In the genomic region with DNA sequence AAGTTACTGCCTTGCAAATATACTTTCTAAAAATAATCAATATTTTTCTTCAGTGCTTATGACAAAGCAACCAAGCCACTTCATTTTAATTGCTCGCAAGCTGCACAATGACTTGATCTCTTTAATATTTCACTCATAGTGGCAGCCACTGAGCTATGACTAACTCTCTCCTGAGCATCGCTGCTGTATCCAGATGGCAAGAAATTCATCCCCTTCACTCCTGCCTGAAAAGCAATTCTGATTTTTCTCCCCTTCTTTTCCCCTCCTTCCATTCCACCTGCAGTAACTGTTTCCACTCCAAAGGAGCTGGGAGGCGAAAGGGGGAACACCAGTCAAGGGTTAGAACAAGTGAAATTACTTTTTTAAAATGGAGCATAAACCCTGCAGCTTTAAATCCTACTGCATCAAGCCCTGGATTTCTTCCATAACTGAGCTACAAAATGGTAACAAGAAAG, we compare ENCODE assay signal across 9 mouse cellular contexts. TPM values are rescaled to one million over a fixed set of nuclear protein-coding genes. Genes with fewer than 3 reads are reported as not detected.
DNase-seq lines count a peak whose midpoint lies in the region; ATAC-seq and TF ChIP-seq lines count a peak whose summit lies in the region.
"Had no signal": no experiment of that assay in that cellular context is flagged by ENCODE, and none has a peak within 500 bp of the region (broad histone marks: within the 10 kb centered on the region; RNA-seq: fewer than 3 reads in every experiment).

No protein-coding gene starts in this region.

- H3K4me1 ChIP-seq in heart, embryonic 13.5 days = peaks cover 18% of the 10 kb centered on the region
- H3K4me1 ChIP-seq in spleen, adult 2 months (ENCODE audit: control insufficient read depth, insufficient read depth, insufficient read length) = peaks cover 6% of the 10 kb centered on the region
- H3K4me1 ChIP-seq in limb, embryonic 15.5 days = peaks cover 13% of the 10 kb centered on the region

- H3K9ac ChIP-seq in heart, embryonic 13.5 days = peak overlapping the region; percentile 91
- H3K9ac ChIP-seq in limb, embryonic 15.5 days = no peak overlapping the region

- H3K27me3 ChIP-seq in heart, embryonic 13.5 days (replicated peaks) = peaks cover 33% of the 10 kb centered on the region
- H3K27me3 ChIP-seq in spleen, adult 2 months (ENCODE audit: control insufficient read depth, insufficient read depth, low read length) = peaks cover 4% of the 10 kb centered on the region
- peaks cover 33% of the 10 kb centered on the region for H3K27me3 ChIP-seq in limb, embryonic 15.5 days

- ATAC-seq in heart, embryonic 13.5 days (ENCODE audit: extremely low read depth, insufficient number of reproducible peaks, low FRiP score, low TSS enrichment) = no peak
- ATAC-seq in limb, embryonic 15.5 days (ENCODE audit: insufficient number of reproducible peaks, low FRiP score, low TSS enrichment, low read depth) = no peak
- no peak for ATAC-seq in granulocyte monocyte progenitor cell, adult 5-6 weeks (replicated peaks; ENCODE audit: poor library complexity, severe bottlenecking)

- H3K9me3 ChIP-seq in heart, embryonic 13.5 days = no peaks in the 10 kb centered on the region
- H3K9me3 ChIP-seq in limb, embryonic 15.5 days = no peaks in the 10 kb centered on the region
- H3K9me3 ChIP-seq: G1E had no signal

- TF ChIP-seq CTCF in spleen, adult 2 months (IDR thresholded peaks at IDR 0.05; ENCODE audit: extremely low read depth, insufficient read depth, insufficient read length, insufficient replicate concordance) = no peak

- H3K4me2 ChIP-seq in heart, embryonic 13.5 days = peak overlapping the region; percentile 89
- H3K4me2 ChIP-seq in limb, embryonic 15.5 days = peak overlapping the region; percentile 97

- 69% methylated on average over 3 of the region's 3 CpGs for WGBS in heart, embryonic 13.5 days
- 55% methylated on average over 3 of the region's 3 CpGs for whole genome bisulfite sequencing in spleen, adult 2 months
- 54% methylated on average over 3 of the region's 3 CpGs for WGBS in limb, embryonic 15.5 days

- no peak for DNase-seq in heart, postnatal 10 days
- no peak for DNase-seq in spleen, adult 2 months (ENCODE audit: low read depth in 1 of 2, low spot score in 2 of 2)
- no peak for DNase-seq in spleen, postnatal 10 days (ENCODE audit: low spot score in 2 of 2)
- no peak for DNase-seq in right cerebral cortex, postnatal 10 days (ENCODE audit: low spot score in 2 of 2)
- no peak for DNase-seq in kidney, adult 18-20 months

- TF ChIP-seq POLR2A in spleen, adult 2 months (IDR thresholded peaks at IDR 0.05; ENCODE audit: low read depth, low read length) = no peak

- peak overlapping the region; percentile 79 for H3K4me3 ChIP-seq in heart, embryonic 13.5 days
- H3K4me3 ChIP-seq in spleen, adult 2 months (ENCODE audit: extremely low read depth, insufficient read depth, insufficient read length) = peak overlapping the region; percentile 69; the same call in 1 of the 2 replicates
- peak overlapping the region; percentile 50 for H3K4me3 ChIP-seq in limb, embryonic 15.5 days

- peak overlapping the region; percentile 68; the same call in 1 of the 2 replicates for H3K27ac ChIP-seq in heart, embryonic 13.5 days (replicated peaks)
- no peak overlapping the region for H3K27ac ChIP-seq in spleen, adult 2 months (ENCODE audit: insufficient read depth, low read length)
- no peak overlapping the region for H3K27ac ChIP-seq in limb, embryonic 15.5 days

- no peaks in the 10 kb centered on the region for H3K36me3 ChIP-seq in heart, embryonic 13.5 days
- H3K36me3 ChIP-seq in spleen, adult 2 months (ENCODE audit: control insufficient read depth, insufficient read depth, low read length) = no peaks in the 10 kb centered on the region
- H3K36me3 ChIP-seq in limb, embryonic 15.5 days = no peaks in the 10 kb centered on the region
- H3K36me3 ChIP-seq: G1E had no signal

- intact Hi-C loops in heart, postnatal 10 days (cut with DNase I) = loop anchor here (2.0 to 5.0 kb wide), 2 partner anchors 41 to 117 kb away; no protein-coding TSS in a partner anchor

RNA-seq across cellular contexts. Expression of a gene that starts 0.8 kb away (rescaled TPM):
- polyA plus RNA-seq in heart, embryonic 13.5 days (2015; fragmentation: Nextera tagmentation; extraction: Ambion mirVana) = 35.7 and 38.5 TPM in 2 replicates
- 100 to 1,000 TPM; 397 to 585 TPM for total RNA-seq in heart, postnatal 10 days (2021)
- polyA plus RNA-seq in spleen, adult 2 months (2012; rRNA removed) = 53.8 and 62.0 TPM in 2 replicates
- 105 and 116 TPM in 2 replicates for polyA plus RNA-seq in limb, embryonic 15.5 days (2015; fragmentation: Nextera tagmentation; extraction: Ambion mirVana)
- total RNA-seq in granulocyte monocyte progenitor cell, adult 5-6 weeks (2014; fragmentation: Nextera tagmentation) = 8.6 and 9.4 TPM in 2 replicates
- total RNA-seq in granulocyte monocyte progenitor cell, adult 5-6 weeks (2017) = 8.0 and 8.9 TPM in 2 replicates

RNA-seq across cellular contexts. Expression of a gene that starts 46.6 kb away (rescaled TPM):
- 9.9 and 10.3 TPM in 2 replicates for polyA plus RNA-seq in heart, embryonic 13.5 days (2015; fragmentation: Nextera tagmentation; extraction: Ambion mirVana)
- 10 to 100 TPM; 18.3 to 18.5 TPM for total RNA-seq in heart, postnatal 10 days (2021)
- 7.9 and 8.8 TPM in 2 replicates for polyA plus RNA-seq in spleen, adult 2 months (2012; rRNA removed)
- 13.3 and 17.4 TPM in 2 replicates for polyA plus RNA-seq in limb, embryonic 15.5 days (2015; fragmentation: Nextera tagmentation; extraction: Ambion mirVana)
- total RNA-seq in granulocyte monocyte progenitor cell, adult 5-6 weeks (2014; fragmentation: Nextera tagmentation) = 18.0 and 25.6 TPM in 2 replicates
- 15.3 and 15.8 TPM in 2 replicates for total RNA-seq in granulocyte monocyte progenitor cell, adult 5-6 weeks (2017)
